Mouse (Mus musculus): ENCODE results near the gene Runx2.

Runx2 gene

GRCm38 (mm10) chr17:44588020-44588419, 226.6 kb downstream of the Runx2 start:
- no peak for DNase-seq (ENCODE audit: low spot score)

DNA sequence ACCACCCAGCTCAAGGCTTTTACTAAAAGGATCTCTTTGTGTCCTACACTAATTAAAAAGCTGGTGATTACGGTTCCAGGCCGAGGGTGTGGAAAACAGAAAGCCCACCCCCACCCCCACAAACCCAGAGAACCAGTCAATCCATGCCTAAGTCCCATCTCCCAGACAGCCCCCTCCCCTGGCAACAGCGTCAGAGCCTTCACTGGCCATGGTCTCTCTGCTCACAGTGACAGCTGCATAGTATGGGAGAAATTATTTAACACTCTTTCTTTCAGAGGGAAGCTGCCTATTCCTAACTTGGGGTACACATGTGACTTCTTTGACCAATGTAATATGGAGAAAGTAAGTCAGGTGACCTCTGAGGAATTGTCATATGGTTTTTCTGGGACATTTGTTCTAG, 228.4 kb downstream of the Runx2 start:
- no peak for DNase-seq (ENCODE audit: low spot score)

DNA sequence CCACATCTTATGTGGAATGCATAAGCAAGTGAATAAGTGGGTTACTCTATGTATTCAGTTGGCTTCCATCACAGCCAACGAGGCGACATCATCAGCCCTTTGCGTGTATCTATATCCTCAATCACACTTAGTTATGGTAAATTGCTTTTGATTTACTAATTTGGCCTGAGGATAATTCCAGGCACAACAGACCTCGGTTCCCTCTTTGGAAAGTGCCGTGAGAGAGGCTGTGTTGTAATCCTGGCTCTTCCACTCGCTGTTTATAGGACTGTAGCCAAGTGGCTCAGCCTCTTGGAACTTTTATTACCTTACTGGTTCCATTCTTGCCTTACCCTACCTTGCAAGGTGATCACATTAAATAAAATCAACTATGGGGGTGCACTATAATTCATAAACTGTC, 229.8 kb downstream of the Runx2 start:
- DNase-seq (ENCODE audit: low spot score), result no peak

DNA sequence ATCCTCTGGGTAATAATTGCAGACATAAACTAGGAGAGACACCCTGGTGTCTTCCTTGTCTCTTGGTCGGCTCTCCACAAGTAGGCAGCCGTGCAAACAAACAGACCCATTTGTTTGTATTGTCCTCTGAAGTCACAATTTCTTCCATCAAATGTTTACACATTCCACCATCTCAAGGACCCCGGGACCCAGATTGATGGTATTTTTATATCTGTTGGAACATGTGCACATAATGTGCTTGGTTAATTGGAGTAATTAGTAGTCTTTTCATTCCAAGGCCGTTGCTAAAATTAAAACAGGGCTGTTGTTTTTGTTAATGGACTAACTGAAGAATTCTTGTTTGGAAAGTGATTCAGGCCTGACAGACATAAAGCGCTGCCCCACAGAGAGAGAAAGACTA, 236.8 kb downstream of the Runx2 start:
- no peak for DNase-seq (ENCODE audit: low spot score)

GRCm38 (mm10) chr17:44570899-44571298, 243.7 kb downstream of the Runx2 start:
- no peak for DNase-seq (ENCODE audit: low spot score)

DNA sequence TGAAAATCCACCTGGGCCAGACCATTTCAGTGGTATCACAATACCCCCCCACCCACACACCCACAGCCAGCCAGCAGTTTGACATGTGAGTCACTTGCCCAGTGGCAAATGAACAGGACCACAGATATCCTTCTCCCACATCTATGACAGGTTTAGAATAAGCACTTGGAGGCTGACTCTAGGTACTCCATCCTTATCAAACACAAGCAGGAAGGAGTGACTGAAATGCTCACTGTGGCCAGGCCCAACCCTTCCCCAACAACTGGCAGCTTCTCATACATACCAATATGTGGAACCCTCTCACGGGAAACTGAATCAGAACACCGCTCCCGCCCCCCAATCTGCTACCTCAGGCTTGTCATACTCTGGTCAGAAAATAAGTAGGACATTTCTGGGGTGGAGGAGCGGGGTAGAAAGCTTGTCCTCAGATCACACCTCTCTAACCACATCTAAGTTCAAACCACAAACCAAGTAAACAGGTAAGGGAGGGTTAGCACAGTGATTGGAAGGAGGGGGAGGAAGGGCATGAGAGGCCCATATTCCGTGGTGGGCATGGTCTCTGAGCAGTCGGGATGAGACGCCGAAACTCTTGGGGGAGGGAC, 245.5 kb downstream of the Runx2 start:
- DNase-seq (ENCODE audit: low spot score), result no peak

- no peak for DNase-seq (ENCODE audit: low spot score)
Measured at GRCm38 (mm10) chr17:44566992-44567391, 247.6 kb downstream of the Runx2 start.

DNA sequence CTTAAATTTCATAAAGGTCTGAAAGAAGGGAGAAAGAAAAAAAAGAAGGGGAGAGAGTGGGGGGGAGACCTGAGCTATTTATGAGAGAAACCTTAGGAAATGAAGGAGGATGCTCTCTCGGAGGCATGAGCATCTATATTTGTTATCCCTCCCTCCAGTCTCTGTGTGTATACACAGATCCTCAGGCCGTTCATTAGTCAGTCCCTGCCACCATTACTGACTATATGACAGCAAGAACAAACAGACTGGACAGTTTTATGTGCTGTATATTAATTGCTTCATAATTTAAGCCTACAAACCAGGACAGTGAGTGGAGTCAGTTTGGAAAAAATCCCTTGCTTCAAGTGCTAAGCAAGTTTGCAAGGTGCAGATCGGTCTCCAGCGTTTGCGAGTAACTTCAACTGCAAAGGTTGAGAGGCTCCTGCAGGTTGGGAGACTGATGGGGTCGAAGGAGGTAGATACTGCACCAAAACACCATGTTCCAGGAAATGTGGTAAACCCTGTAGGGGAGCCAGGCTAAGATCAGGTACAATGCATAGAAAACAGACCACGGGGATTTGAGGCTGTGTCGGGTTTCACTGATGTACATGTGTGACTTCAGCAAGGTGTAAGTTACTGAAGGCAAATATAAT, 248.6 kb downstream of the Runx2 start:
- DNase-seq (ENCODE audit: low spot score), result no peak

GRCm38 (mm10) chr17:44565311-44565831, 249.2 kb downstream of the Runx2 start:
- no peak for DNase-seq (ENCODE audit: low spot score)

GRCm38 (mm10) chr17:44564611-44565198, 249.9 kb downstream of the Runx2 start:
- DNase-seq (ENCODE audit: low spot score), result no peak

DNA sequence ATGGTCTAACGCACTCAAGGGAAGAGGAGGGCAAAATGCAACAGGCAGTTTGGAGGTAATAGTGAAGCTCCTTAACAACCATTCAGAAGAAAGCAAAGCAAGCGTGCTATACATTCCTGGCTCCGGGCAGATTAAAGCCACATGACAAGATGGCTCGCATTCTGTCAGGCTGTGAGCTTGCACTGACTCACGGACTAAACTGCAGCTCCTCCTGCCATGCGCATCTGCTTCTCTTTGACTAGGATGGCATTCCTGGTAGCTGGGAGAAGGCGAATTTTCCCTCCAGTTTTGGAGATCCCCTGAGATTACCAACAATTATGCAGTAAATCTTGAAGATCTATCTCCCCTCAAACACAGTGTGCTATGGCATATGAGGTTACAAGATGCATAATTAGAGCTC, 254.6 kb downstream of the Runx2 start:
- DNase-seq (ENCODE audit: low spot score), result no peak

GRCm38 (mm10) chr17:44557199-44558111, 257.1 kb downstream of the Runx2 start:
- DNase-seq (ENCODE audit: low spot score), result no peak

DNA sequence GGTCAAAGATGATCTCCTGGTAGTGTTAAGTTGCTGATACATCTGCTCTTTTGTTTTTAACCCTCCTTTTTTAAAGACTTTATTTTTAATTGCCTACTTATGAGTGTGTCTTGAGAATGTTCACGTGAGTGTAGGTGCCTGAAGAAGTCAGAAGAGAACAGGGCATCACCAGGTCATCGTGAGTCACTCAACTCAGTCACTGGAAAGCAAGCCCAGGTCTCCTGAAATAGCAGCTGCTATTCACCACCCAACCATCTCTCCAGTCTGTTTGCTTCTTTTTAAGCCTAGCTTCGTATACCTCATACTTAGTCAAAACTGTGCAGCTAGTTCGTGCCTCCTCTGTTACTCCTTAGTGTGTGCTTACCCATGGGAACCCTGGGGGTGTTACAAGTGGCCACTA, 259.7 kb downstream of the Runx2 start:
- DNase-seq (ENCODE audit: low spot score), result no peak

- no peak for DNase-seq (ENCODE audit: low spot score)
Measured at GRCm38 (mm10) chr17:44549551-44549950, 265.0 kb downstream of the Runx2 start.

- DNase-seq (ENCODE audit: low spot score), result no peak
Measured at GRCm38 (mm10) chr17:44547922-44548321, 266.7 kb downstream of the Runx2 start.

DNA sequence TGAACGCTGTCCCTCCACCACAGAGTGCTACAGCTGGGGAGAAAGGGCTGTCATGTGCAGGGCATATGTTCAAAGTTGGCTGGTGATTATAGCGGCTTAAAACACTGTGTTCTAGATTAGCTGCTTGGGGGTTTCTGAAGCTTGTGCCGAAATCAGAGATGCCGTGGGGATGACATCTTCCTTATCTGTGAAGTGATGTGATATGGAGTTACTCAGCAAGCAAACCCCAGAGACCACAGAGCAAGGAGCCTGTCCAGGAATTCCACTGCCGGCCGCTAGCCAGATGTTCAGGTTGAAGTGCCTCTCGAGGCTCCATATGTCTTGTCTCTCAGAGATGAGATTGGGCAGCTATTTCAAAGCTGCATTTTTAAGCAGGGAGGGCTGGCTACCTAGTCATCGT, 267.8 kb downstream of the Runx2 start:
- DNase-seq (ENCODE audit: low spot score), result peak; percentile 8

DNA sequence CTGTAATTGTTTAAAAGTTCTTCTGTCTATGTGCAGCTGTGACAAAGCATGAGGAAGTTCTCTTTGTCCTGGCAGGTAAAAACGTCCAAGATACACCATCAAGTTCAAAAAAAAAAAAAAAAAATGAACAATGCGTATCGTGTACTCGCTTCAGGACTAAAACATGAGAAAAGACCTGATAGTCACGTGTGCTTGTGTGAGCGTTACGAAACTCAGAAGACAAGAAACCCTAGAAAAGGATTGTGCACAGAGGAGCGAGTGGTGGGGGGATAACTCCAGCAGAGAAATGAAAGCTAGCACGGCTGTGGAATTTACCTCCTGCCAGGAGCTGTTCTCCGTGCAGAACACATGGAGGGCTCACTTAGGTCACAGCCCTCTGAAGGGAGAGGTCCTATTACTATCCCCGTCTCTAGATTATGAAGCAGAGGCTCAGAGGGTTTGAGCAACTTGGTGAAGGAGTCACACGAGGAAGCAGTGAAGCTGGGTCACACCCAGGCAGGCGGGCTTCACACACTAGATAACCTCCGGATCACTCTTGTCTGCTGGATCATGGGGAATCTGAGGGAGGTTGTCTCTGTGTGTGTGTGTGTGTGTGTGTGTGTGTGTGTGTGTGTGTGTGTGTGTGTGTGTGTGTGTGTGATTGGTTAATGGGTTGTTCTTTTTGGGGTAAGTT, 269.3 kb downstream of the Runx2 start:
- DNase-seq (ENCODE audit: low spot score), result peak; percentile 2

GRCm38 (mm10) chr17:44542706-44543105, 271.9 kb downstream of the Runx2 start:
- DNase-seq (ENCODE audit: low spot score), result no peak

DNA sequence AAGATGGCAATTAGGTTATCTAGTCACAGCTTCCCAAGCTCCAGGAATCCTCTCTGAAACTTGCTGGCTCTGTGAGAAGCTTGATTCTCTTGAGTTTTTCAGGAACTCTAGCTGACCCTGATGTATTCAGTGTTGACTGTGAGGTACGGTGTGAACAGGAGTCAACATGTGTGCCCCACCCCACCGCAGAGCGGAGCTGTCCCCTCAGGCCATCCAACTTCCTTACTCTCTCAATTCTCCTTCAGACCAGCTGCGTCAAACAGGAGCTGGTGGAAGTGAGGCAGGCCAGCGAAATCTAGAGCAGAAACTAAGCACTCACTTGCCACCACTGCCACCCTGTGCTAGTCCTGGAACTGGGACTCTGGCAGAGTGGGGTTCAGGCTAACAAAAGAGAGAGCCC, 273.9 kb downstream of the Runx2 start:
- no peak for DNase-seq (ENCODE audit: low spot score)

GRCm38 (mm10) chr17:44538921-44539320, 275.7 kb downstream of the Runx2 start:
- DNase-seq (ENCODE audit: low spot score), result no peak

DNA sequence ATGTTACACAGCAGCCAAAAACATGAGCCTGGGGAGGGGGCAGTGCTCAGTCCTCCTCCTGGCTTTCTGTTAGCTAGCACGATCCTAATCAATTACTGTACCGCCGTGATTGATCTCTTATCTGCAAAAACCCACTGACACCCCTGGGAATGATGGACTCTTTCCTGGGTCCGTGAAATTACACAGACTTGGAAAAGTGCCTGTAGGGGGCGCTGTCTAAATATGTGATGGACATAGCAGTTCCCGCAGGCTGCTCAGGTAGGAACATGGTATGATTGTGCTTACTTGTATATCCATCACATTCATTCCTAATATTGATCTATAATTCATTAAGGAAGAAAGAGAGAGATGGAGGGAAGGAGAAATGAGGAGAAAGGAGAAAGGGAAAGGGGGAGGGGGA, 284.6 kb downstream of the Runx2 start:
- no peak for DNase-seq (ENCODE audit: low spot score)

DNA sequence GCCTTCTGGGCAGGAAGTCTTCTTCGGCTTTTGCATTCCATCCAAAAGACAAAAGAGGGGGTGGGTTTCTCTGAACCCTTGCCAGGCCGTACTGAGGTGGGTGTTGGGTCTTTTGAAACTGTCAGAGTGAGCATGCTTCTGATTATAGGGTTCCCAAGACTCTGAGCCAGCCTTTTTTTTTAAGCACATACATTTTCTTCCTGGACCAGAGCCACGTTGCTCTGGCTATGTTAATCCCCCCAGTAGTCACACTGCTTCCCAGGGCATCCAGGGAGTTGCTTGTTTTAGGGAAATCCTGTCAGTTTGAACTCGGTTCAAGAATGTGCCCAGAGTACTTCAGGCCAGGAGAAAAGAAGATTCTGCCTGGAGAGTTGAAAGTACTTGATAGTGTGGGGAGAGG, 286.0 kb downstream of the Runx2 start:
- DNase-seq (ENCODE audit: low spot score), result no peak
